Mouse (Mus musculus): ENCODE results near the gene Zfyve1. TPM values are rescaled to one million over a fixed set of nuclear protein-coding genes. Genes with fewer than 3 reads are reported as not detected.

The Zfyve1 gene
- polyA plus RNA-seq, 1 experiment from 2014 or later: 7.6 TPM

- Histone ChIP-seq H3K36me3 (ENCODE audit: control insufficient read depth, insufficient read depth, low read length) (peaks cover 38% of the 10 kb centered on the region), H3K27ac (replicated peaks) (no peak overlapping the region), H3K4me1 (replicated peaks; ENCODE audit: control insufficient read depth, insufficient read depth) (no peaks in the 10 kb centered on the region), H3K4me3 (ENCODE audit: low read depth, low read length) (no peak overlapping the region), H3K9me3 (ENCODE audit: control insufficient read depth, low read length) (no peaks in the 10 kb centered on the region), H3K9ac (ENCODE audit: low read length) (no peak overlapping the region), H3K27me3 (ENCODE audit: control insufficient read depth, insufficient read depth, low read length) (no peaks in the 10 kb centered on the region), H3K4me2 (replicated peaks; ENCODE audit: low read depth) (no peak overlapping the region)
- no peak for TF ChIP-seq CTCF (IDR thresholded peaks at IDR 0.05; ENCODE audit: low read depth)
- no peak for TF ChIP-seq EP300 (optimal IDR thresholded peaks at IDR 0.05)
- WGBS: 60% methylated on average over 9 of the region's 9 CpGs
- ATAC-seq (ENCODE audit: low FRiP score, low TSS enrichment) (no peak), DNase-seq (ENCODE audit: low spot score) (no peak)
Observed at GRCm38 (mm10) chr12:83555605-83556004, 41.4 kb downstream of the Zfyve1 start.

GRCm38 (mm10) chr12:83553816-83554215, 43.2 kb downstream of the Zfyve1 start:
- Histone ChIP-seq H3K36me3 (ENCODE audit: control insufficient read depth, insufficient read depth, low read length) (peaks cover 38% of the 10 kb centered on the region), H3K9me3 (ENCODE audit: control insufficient read depth, low read length) (no peaks in the 10 kb centered on the region), H3K4me1 (replicated peaks; ENCODE audit: control insufficient read depth, insufficient read depth) (no peaks in the 10 kb centered on the region), H3K9ac (ENCODE audit: low read length) (no peak overlapping the region), H3K4me3 (ENCODE audit: low read depth, low read length) (no peak overlapping the region), H3K4me2 (replicated peaks; ENCODE audit: low read depth) (no peak overlapping the region), H3K27me3 (ENCODE audit: control insufficient read depth, insufficient read depth, low read length) (no peaks in the 10 kb centered on the region), H3K27ac (replicated peaks) (no peak overlapping the region)
- WGBS: 74% methylated on average over 4 of the region's 4 CpGs
- ATAC-seq (ENCODE audit: low FRiP score, low TSS enrichment) (no peak), DNase-seq (ENCODE audit: low spot score) (no peak)
- TF ChIP-seq EP300 (optimal IDR thresholded peaks at IDR 0.05): no peak
- no peak for TF ChIP-seq CTCF (IDR thresholded peaks at IDR 0.05; ENCODE audit: low read depth)

DNA sequence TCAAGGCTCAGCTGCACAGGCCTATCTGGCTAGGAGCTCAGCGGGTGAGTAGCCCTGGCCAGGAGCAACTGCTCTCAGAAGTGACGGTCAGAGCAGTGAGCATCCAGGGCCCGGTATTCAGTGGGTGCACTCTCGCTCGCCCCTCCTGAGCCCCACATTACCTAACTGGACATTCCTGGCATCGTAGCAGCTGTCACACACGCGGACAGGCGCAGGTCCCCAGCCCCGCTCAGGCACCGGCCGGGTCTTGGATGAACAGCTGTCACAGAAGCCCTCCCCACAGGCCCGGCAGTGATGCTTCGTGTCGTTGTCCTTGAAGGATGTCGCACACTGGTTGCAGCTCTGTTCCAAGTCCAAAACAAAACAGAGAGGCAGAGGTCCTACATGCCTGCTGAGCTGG, 45.7 kb downstream of the Zfyve1 start:
- Histone ChIP-seq H3K27ac (replicated peaks) (no peak overlapping the region), H3K9ac (ENCODE audit: low read length) (no peak overlapping the region), H3K9me3 (ENCODE audit: control insufficient read depth, low read length) (no peaks in the 10 kb centered on the region), H3K4me3 (ENCODE audit: low read depth, low read length) (no peak overlapping the region), H3K27me3 (ENCODE audit: control insufficient read depth, insufficient read depth, low read length) (no peaks in the 10 kb centered on the region), H3K4me2 (replicated peaks; ENCODE audit: low read depth) (no peak overlapping the region), H3K4me1 (replicated peaks; ENCODE audit: control insufficient read depth, insufficient read depth) (no peaks in the 10 kb centered on the region), H3K36me3 (ENCODE audit: control insufficient read depth, insufficient read depth, low read length) (peaks cover 39% of the 10 kb centered on the region)
- WGBS: 89% methylated on average over 16 of the region's 16 CpGs
- no peak for TF ChIP-seq EP300 (optimal IDR thresholded peaks at IDR 0.05)
- no peak for TF ChIP-seq CTCF (IDR thresholded peaks at IDR 0.05; ENCODE audit: low read depth)
- DNase-seq (ENCODE audit: low spot score) (no peak), ATAC-seq (ENCODE audit: low FRiP score, low TSS enrichment) (no peak)

DNA sequence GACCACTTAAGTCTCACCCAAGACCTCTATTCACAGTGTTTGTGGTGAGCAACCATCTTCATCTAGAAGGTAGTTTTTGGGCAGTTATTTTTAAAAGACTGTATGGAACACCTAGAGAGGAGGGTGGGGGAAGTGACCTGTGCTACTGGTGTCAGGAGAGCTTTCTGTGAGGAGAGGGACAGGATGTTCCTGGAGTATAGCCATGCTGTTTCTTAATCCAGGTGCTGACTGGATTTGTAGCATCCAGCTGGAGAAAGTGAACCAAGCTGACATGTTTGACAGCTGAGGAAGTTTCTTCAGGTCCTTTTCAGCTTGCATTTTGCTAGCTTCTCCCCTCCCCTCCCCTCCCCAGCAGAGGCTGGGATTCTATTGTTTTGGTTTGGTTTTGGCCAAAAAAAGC, 52.2 kb downstream of the Zfyve1 start:
- Histone ChIP-seq H3K4me1 (replicated peaks; ENCODE audit: control insufficient read depth, insufficient read depth) (no peaks in the 10 kb centered on the region), H3K4me2 (replicated peaks; ENCODE audit: low read depth) (no peak overlapping the region), H3K27ac (replicated peaks) (no peak overlapping the region), H3K27me3 (ENCODE audit: control insufficient read depth, insufficient read depth, low read length) (no peaks in the 10 kb centered on the region), H3K4me3 (ENCODE audit: low read depth, low read length) (no peak overlapping the region), H3K9ac (ENCODE audit: low read length) (no peak overlapping the region), H3K9me3 (ENCODE audit: control insufficient read depth, low read length) (no peaks in the 10 kb centered on the region), H3K36me3 (ENCODE audit: control insufficient read depth, insufficient read depth, low read length) (peaks cover 20% of the 10 kb centered on the region)
- ATAC-seq (ENCODE audit: low FRiP score, low TSS enrichment) (no peak), DNase-seq (ENCODE audit: low spot score) (no peak)
- no peak for TF ChIP-seq EP300 (optimal IDR thresholded peaks at IDR 0.05)
- TF ChIP-seq CTCF (IDR thresholded peaks at IDR 0.05; ENCODE audit: low read depth): no peak

GRCm38 (mm10) chr12:83543997-83544396, 53.0 kb downstream of the Zfyve1 start:
- Histone ChIP-seq H3K4me3 (ENCODE audit: low read depth, low read length) (no peak overlapping the region), H3K9ac (ENCODE audit: low read length) (no peak overlapping the region), H3K4me1 (replicated peaks; ENCODE audit: control insufficient read depth, insufficient read depth) (no peaks in the 10 kb centered on the region), H3K4me2 (replicated peaks; ENCODE audit: low read depth) (no peak overlapping the region), H3K27ac (replicated peaks) (no peak overlapping the region), H3K27me3 (ENCODE audit: control insufficient read depth, insufficient read depth, low read length) (no peaks in the 10 kb centered on the region), H3K9me3 (ENCODE audit: control insufficient read depth, low read length) (no peaks in the 10 kb centered on the region), H3K36me3 (ENCODE audit: control insufficient read depth, insufficient read depth, low read length) (peaks cover 20% of the 10 kb centered on the region)
- no peak for TF ChIP-seq EP300 (optimal IDR thresholded peaks at IDR 0.05)
- TF ChIP-seq CTCF (IDR thresholded peaks at IDR 0.05; ENCODE audit: low read depth): no peak
- ATAC-seq (ENCODE audit: low FRiP score, low TSS enrichment) (no peak), DNase-seq (ENCODE audit: low spot score) (no peak)
- WGBS: 68% methylated on average over 7 of the region's 7 CpGs

DNA sequence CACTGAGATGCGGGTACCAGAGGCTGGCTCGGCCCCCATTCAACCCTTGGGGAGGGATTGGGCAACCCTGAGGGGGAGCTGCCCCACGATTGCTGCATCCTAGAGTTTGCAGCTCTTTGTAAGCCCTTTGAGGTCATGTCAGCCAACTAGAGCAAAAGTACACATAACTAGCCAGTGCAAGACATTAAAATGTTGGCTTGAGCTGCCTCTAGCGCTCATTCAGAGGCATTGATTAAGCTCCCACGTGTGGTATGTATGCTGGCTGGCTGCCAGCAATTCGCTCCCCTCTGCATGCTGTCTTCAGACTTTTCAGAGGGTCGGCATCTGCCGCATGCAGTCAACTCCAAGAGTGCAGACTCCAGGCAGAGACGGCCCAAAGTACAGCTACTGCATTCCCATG, 61.0 kb downstream of the Zfyve1 start:
- ATAC-seq (ENCODE audit: low FRiP score, low TSS enrichment): no peak
- peaks cover 6% of the 10 kb centered on the region for H3K36me3 ChIP-seq (ENCODE audit: control insufficient read depth, insufficient read depth, low read length)
- no peak for DNase-seq (ENCODE audit: low spot score)
- no peak overlapping the region for H3K27ac ChIP-seq (replicated peaks)
- H3K4me2 ChIP-seq (replicated peaks; ENCODE audit: low read depth): no peak overlapping the region
- H3K4me3 ChIP-seq (ENCODE audit: low read depth, low read length): no peak overlapping the region
- WGBS: 50% methylated on average over 9 of the region's 9 CpGs
- H3K9me3 ChIP-seq (ENCODE audit: control insufficient read depth, low read length): no peaks in the 10 kb centered on the region
- no peak for TF ChIP-seq CTCF (IDR thresholded peaks at IDR 0.05; ENCODE audit: low read depth)
- no peak for TF ChIP-seq EP300 (optimal IDR thresholded peaks at IDR 0.05)
- H3K4me1 ChIP-seq (replicated peaks; ENCODE audit: control insufficient read depth, insufficient read depth): no peaks in the 10 kb centered on the region
- H3K27me3 ChIP-seq (ENCODE audit: control insufficient read depth, insufficient read depth, low read length): no peaks in the 10 kb centered on the region
- H3K9ac ChIP-seq (ENCODE audit: low read length): no peak overlapping the region

Data from stomach, postnatal 0 days (tissue).